Mouse (Mus musculus) thymus, adult 2 months (tissue): Measurements from ENCODE around the gene Sec31b. TPM values are rescaled to one million over a fixed set of nuclear protein-coding genes. Genes with fewer than 3 reads are reported as not detected.

ENCODE experiments used
- DNase-seq: peaks from one replicate; pipeline ENCODE4 v3.0.0; 2021
- H3K27ac ChIP-seq: fragments of 200-500 bp; 2 replicates; pipeline ENCODE4 v1.5.1; 2012; ENCODE audit warnings: low read length, control low read depth; ENCODE audit not compliant: control insufficient read depth, insufficient read depth
- H3K27me3 ChIP-seq: fragments of 200-500 bp; 2 replicates; pipeline ENCODE4 v1.6.1; 2012; ENCODE audit warnings: mild to moderate bottlenecking, low read length, moderate library complexity, mixed read lengths; ENCODE audit not compliant: control insufficient read depth, insufficient read depth
- H3K36me3 ChIP-seq: fragments of 200-500 bp; 2 replicates; pipeline ENCODE4 v1.6.1; 2012; ENCODE audit warnings: mild to moderate bottlenecking, low read length, moderate library complexity; ENCODE audit not compliant: control insufficient read depth, insufficient read depth
- H3K4me1 ChIP-seq: fragments of 200-500 bp; replicated peaks from 2 replicates; pipeline ENCODE4 v1.6.1; 2012; ENCODE audit warnings: low read length; ENCODE audit not compliant: control insufficient read depth, insufficient read depth
- H3K4me3 ChIP-seq: fragments of 200-500 bp; 2 replicates; pipeline ENCODE4 v1.5.1; 2012; ENCODE audit warnings: mild to moderate bottlenecking, low read length, control low read depth, moderate library complexity; ENCODE audit not compliant: control insufficient read depth, insufficient read depth
- CTCF ChIP-seq: fragments of 200-500 bp; IDR thresholded peaks from 2 replicates; pipeline ENCODE4 v1.5.1; 2012; ENCODE audit warnings: mild to moderate bottlenecking, control low read depth, low read length, moderate library complexity, borderline replicate concordance; ENCODE audit not compliant: control insufficient read depth, poor library complexity, insufficient read depth; ENCODE audit errors: extremely low read depth
- POLR2A ChIP-seq: fragments of 200-500 bp; IDR thresholded peaks from 2 replicates; pipeline ENCODE4 v1.6.1; 2012; ENCODE audit warnings: mild to moderate bottlenecking, low read length, control low read depth, moderate library complexity; ENCODE audit not compliant: control insufficient read depth, poor library complexity, insufficient read depth; ENCODE audit errors: extremely low read depth
- WGBS: fragments of 180-500 bp; shearing (Covaris S2); methylation state at CpG from one replicate; pipeline ENCODE4 v1.1.7; 2018; 5-methylcytosine and 5-hydroxymethylcytosine counted together
- polyA plus RNA-seq: library from polyadenylated mRNA; depleted of rRNA; stranded (reverse); fragments of >200 nt; gene quantifications from 2 replicates; pipeline ENCODE4 v1.2.3, GENCODE M21; 2012

The Sec31b gene
- polyA plus RNA-seq, 1 experiment, result 18.8 TPM

GRCm38 (mm10) chr19:44512601-44513000 lies 33.1 kb downstream of the Sec31b start:
- no peaks in the 10 kb centered on the region for H3K36me3 ChIP-seq
- TF ChIP-seq POLR2A (no peak), CTCF (no peak)
- 12% methylated on average over 5 of the region's 5 CpGs for WGBS
- peaks cover 52% of the 10 kb centered on the region for H3K4me1 ChIP-seq
- peak; percentile 28 for DNase-seq
- H3K27me3 ChIP-seq, result no peaks in the 10 kb centered on the region
- H3K4me3 ChIP-seq, result peak overlapping the region; percentile 20; the same call in 1 of the 2 replicates
- peak overlapping the region; percentile 67 for H3K27ac ChIP-seq

GRCm38 (mm10) chr19:44511451-44512231 lies 34.0 kb downstream of the Sec31b start:
- Histone ChIP-seq H3K4me1 (peaks cover 52% of the 10 kb centered on the region), H3K27me3 (no peaks in the 10 kb centered on the region), H3K27ac (peak overlapping the region; percentile 67), H3K4me3 (peak overlapping the region; percentile 69), H3K36me3 (no peaks in the 10 kb centered on the region)
- peak; percentile 53 for DNase-seq
- TF ChIP-seq POLR2A, result no peak; the same call in 1 of the 2 replicates
- 0 out of 2 replicates have a peak, but pooled peaks have one; percentile 24 for TF ChIP-seq CTCF
- 2% methylated on average over 66 of the region's 66 CpGs for WGBS

GRCm38 (mm10) chr19:44510534-44511175 lies 35.0 kb downstream of the Sec31b start:
- peak; percentile 34 for DNase-seq
- H3K4me1 ChIP-seq, result peaks cover 52% of the 10 kb centered on the region
- H3K27me3 ChIP-seq, result no peaks in the 10 kb centered on the region
- WGBS, result 11% methylated on average over 12 of the region's 12 CpGs
- TF ChIP-seq CTCF (no peak), POLR2A (no peak)
- H3K4me3 ChIP-seq, result peak overlapping the region; percentile 69
- no peaks in the 10 kb centered on the region for H3K36me3 ChIP-seq
- H3K27ac ChIP-seq, result peak overlapping the region; percentile 67

- Histone ChIP-seq H3K4me1 (peaks cover 12% of the 10 kb centered on the region), H3K36me3 (no peaks in the 10 kb centered on the region), H3K27ac (no peak overlapping the region), H3K4me3 (no peak overlapping the region), H3K27me3 (no peaks in the 10 kb centered on the region)
- no peak for DNase-seq
- WGBS, result 31% methylated on average over 4 of the region's 4 CpGs
- TF ChIP-seq CTCF, result no peak
These were observed 42.9 kb downstream of the Sec31b start for GRCm38 (mm10) chr19:44502741-44503140.

GRCm38 (mm10) chr19:44501925-44502324 lies 43.7 kb downstream of the Sec31b start:
- no peak for TF ChIP-seq POLR2A
- TF ChIP-seq CTCF, result no peak
- 97% methylated on average over 6 of the region's 6 CpGs for WGBS
- H3K4me1 ChIP-seq, result peaks cover 12% of the 10 kb centered on the region
- no peak for DNase-seq
- H3K27ac ChIP-seq, result no peak overlapping the region
- no peaks in the 10 kb centered on the region for H3K36me3 ChIP-seq
- no peak overlapping the region for H3K4me3 ChIP-seq
- H3K27me3 ChIP-seq, result no peaks in the 10 kb centered on the region

- no peaks in the 10 kb centered on the region; the same call in 1 of the 2 replicates for H3K27me3 ChIP-seq
- TF ChIP-seq POLR2A (no peak), CTCF (no peak)
- no peak overlapping the region for H3K4me3 ChIP-seq
- no peak overlapping the region for H3K27ac ChIP-seq
- WGBS, result 92% methylated on average over 5 of the region's 5 CpGs
- no peaks in the 10 kb centered on the region for H3K36me3 ChIP-seq
- DNase-seq, result no peak
- H3K4me1 ChIP-seq, result peaks cover 8% of the 10 kb centered on the region
These were observed 45.4 kb downstream of the Sec31b start for GRCm38 (mm10) chr19:44500240-44500639.

GRCm38 (mm10) chr19:44498936-44499335 lies 46.7 kb downstream of the Sec31b start:
- 82% methylated on average over 6 of the region's 6 CpGs for WGBS
- no peak for DNase-seq
- Histone ChIP-seq H3K27ac (no peak overlapping the region), H3K36me3 (no peaks in the 10 kb centered on the region), H3K4me1 (peaks cover 5% of the 10 kb centered on the region; the same call in 1 of the 2 replicates), H3K27me3 (no peaks in the 10 kb centered on the region; the same call in 1 of the 2 replicates), H3K4me3 (no peak overlapping the region)
- TF ChIP-seq CTCF (no peak), POLR2A (no peak)
